Mouse (Mus musculus): ENCODE results near the gene Spata20. TPM values are rescaled to one million over a fixed set of nuclear protein-coding genes. Genes with fewer than 3 reads are reported as not detected.

Gene Spata20
- total RNA-seq, 1 experiment: 0.71 TPM

DNA sequence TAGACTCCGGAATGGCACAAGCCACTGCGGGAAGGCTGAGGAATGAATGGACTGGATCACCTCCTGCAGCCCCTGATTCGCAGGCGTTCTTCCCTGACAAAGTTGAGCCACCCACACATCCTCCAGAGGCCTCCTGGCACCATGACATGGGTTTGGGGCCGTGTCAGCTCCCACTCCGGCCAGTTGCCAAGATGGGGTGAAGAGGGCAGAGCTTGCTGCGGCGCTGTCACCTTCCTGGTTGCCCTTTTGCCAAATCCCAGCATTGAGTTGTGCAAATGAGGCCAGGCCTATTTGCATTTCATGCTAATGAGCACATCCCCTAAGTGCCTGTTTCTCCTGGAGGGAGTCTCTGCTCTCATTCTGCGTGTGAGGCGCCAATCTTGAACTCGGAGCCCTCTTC lies 10.3 kb downstream of the Spata20 start:
- peaks cover 0 to 5% of the 10 kb centered on the region in 2 experiments; a peak in 3 of 4 replicates for H3K4me1 ChIP-seq (ENCODE audit: control insufficient read depth in 2 of 2, insufficient read depth in 2 of 2, low read length in 2 of 2, poor library complexity in 1 of 2)
- H3K36me3 ChIP-seq (ENCODE audit: control insufficient read depth, insufficient read depth, low read length, poor library complexity, severe bottlenecking): no peaks in the 10 kb centered on the region
- TF ChIP-seq CHD2 (IDR thresholded peaks at IDR 0.05; ENCODE audit: low read depth, low read length): no peak
- no peak for TF ChIP-seq HCFC1 (IDR thresholded peaks at IDR 0.05; ENCODE audit: borderline replicate concordance, insufficient read depth, low read length)
- TF ChIP-seq ZC3H11A (IDR thresholded peaks at IDR 0.05; ENCODE audit: borderline replicate concordance, low read depth, low read length): no peak
- TF ChIP-seq MAFK (IDR thresholded peaks at IDR 0.05; ENCODE audit: insufficient read depth, low read depth, low read length): no peak
- TF ChIP-seq ZNF384 (IDR thresholded peaks at IDR 0.05; ENCODE audit: low read depth, low read length): no peak
- no peaks in the 10 kb centered on the region for H3K9me3 ChIP-seq (ENCODE audit: control insufficient read depth, insufficient read depth, low read depth, low read length)
- H3K4me3 ChIP-seq (ENCODE audit: insufficient read depth in 1 of 2, low read depth in 1 of 2, low read length in 2 of 2, poor library complexity in 1 of 2, severe bottlenecking in 1 of 2): no peak overlapping the region
- H3K27ac ChIP-seq (ENCODE audit: insufficient read depth, low read depth, low read length, poor library complexity, severe bottlenecking): no peak overlapping the region
- in situ Hi-C loops (cut with MboI; ENCODE audit: low sequenced_read_pairs in 2 of 2, unreplicated experiment in 2 of 2): no loop called here
- H3K9ac ChIP-seq (ENCODE audit: insufficient read depth, low read depth, low read length, poor library complexity, severe bottlenecking): no peak overlapping the region
- DNase-seq (ENCODE audit: low read depth, low spot score): no peak

DNA sequence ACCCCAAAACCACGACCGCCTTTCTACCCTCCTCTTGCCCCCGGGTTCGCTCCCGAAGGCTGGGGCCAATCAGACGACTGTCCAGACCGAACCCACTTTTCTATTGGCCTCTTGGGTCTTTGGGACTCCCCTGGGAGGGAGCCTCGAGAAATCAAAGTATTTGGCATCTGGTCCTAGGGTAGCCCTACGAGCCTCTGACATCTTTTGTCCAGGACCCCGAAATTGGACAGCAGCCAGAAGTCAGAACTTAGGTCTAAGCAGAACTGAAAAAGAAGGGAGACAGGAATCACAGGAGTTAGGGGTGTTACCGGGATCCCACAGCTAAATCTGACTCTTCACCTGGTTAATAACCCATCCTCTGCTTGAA lies 11.5 kb downstream of the Spata20 start:
- Histone ChIP-seq H3K4me1 (ENCODE audit: control insufficient read depth in 2 of 2, insufficient read depth in 2 of 2, low read length in 2 of 2, poor library complexity in 1 of 2) (peaks cover 0 to 8% of the 10 kb centered on the region in 2 experiments; a peak in 3 of 4 replicates), H3K27ac (ENCODE audit: insufficient read depth, low read depth, low read length, poor library complexity, severe bottlenecking) (no peak overlapping the region), H3K4me3 (ENCODE audit: insufficient read depth in 1 of 2, low read depth in 1 of 2, low read length in 2 of 2, poor library complexity in 1 of 2, severe bottlenecking in 1 of 2) (peak overlapping the region; percentile 64 to 88; a peak in 3 of 4 replicates), H3K9ac (ENCODE audit: insufficient read depth, low read depth, low read length, poor library complexity, severe bottlenecking) (no peak overlapping the region), H3K9me3 (ENCODE audit: control insufficient read depth, insufficient read depth, low read depth, low read length) (no peaks in the 10 kb centered on the region), H3K36me3 (ENCODE audit: control insufficient read depth, insufficient read depth, low read length, poor library complexity, severe bottlenecking) (no peaks in the 10 kb centered on the region)
- in situ Hi-C loops (cut with MboI; ENCODE audit: low sequenced_read_pairs in 2 of 2, unreplicated experiment in 2 of 2): no loop called here
- no peak for TF ChIP-seq ZC3H11A (IDR thresholded peaks at IDR 0.05; ENCODE audit: borderline replicate concordance, low read depth, low read length)
- no peak for TF ChIP-seq HCFC1 (IDR thresholded peaks at IDR 0.05; ENCODE audit: borderline replicate concordance, insufficient read depth, low read length)
- no peak for TF ChIP-seq ZNF384 (IDR thresholded peaks at IDR 0.05; ENCODE audit: low read depth, low read length)
- no peak for TF ChIP-seq CHD2 (IDR thresholded peaks at IDR 0.05; ENCODE audit: low read depth, low read length)
- TF ChIP-seq MAFK (IDR thresholded peaks at IDR 0.05; ENCODE audit: insufficient read depth, low read depth, low read length): no peak
- no peak for DNase-seq (ENCODE audit: low read depth, low spot score)

DNA sequence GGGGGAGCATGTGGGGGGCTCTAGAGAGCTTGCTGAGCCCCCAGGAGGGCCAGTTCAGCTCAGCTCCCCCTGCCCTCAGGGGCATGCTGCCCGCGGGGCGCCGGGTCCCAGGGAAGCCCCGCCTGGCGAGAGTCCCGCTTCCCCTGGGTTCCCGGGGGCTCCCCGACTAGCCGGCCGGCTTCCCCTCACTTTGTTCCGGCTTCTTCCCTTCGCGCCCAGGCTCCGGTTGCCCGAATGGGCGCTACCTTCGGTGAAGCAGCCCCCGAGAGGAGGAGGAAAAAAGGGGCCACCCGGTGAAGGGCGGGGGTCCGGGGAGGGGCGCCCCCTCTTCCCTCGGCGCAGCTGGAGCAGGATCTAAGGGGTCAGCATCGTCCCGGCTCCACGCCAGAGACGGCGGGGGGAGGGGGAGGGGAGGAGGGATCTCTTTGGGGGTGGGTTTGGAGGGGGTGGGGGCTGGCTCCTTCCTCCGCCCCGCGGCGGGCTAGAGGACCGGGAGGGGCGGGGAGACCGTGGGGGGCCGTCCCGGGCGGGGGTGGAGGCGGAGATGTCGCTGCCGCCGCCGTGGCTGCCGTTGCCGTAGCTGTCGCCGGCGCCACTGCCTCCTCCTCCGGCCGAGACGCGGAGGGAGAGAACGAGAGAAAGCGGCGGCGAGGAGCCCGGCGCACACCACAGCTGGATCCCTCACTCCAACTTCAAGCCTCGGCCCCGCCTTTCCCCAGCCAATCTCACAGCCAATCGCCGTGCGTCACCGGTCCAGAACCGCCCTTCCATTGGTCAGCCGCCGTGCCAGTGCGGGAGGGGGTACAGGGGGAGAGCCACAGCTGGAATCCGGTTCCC lies 12.1 kb downstream of the Spata20 start, which contains the start of gene Cacna1g:
TSS of gene Cacna1g (minus strand) at position 492 of the 837 bp plus-strand sequence.
- TF ChIP-seq CHD2 (IDR thresholded peaks at IDR 0.05; ENCODE audit: low read depth, low read length): no peak
- no peak for TF ChIP-seq ZNF384 (IDR thresholded peaks at IDR 0.05; ENCODE audit: low read depth, low read length)
- TF ChIP-seq ZC3H11A (IDR thresholded peaks at IDR 0.05; ENCODE audit: borderline replicate concordance, low read depth, low read length): no peak
- TF ChIP-seq HCFC1 (IDR thresholded peaks at IDR 0.05; ENCODE audit: borderline replicate concordance, insufficient read depth, low read length): no peak
- TF ChIP-seq MAFK (IDR thresholded peaks at IDR 0.05; ENCODE audit: insufficient read depth, low read depth, low read length): no peak
- Histone ChIP-seq H3K9me3 (ENCODE audit: control insufficient read depth, insufficient read depth, low read depth, low read length) (no peaks in the 10 kb centered on the region), H3K9ac (ENCODE audit: insufficient read depth, low read depth, low read length, poor library complexity, severe bottlenecking) (peak within 1 kb of the TSS; percentile 68; the same call in 1 of the 2 replicates), H3K4me1 (ENCODE audit: control insufficient read depth in 2 of 2, insufficient read depth in 2 of 2, low read length in 2 of 2, poor library complexity in 1 of 2) (peaks cover 0 to 14% of the 10 kb centered on the region in 2 experiments; a peak in 3 of 4 replicates), H3K27ac (ENCODE audit: insufficient read depth, low read depth, low read length, poor library complexity, severe bottlenecking) (no peak within 1 kb of the TSS), H3K4me3 (ENCODE audit: insufficient read depth in 1 of 2, low read depth in 1 of 2, low read length in 2 of 2, poor library complexity in 1 of 2, severe bottlenecking in 1 of 2) (peak within 1 kb of the TSS; percentile 64 to 88), H3K36me3 (ENCODE audit: control insufficient read depth, insufficient read depth, low read length, poor library complexity, severe bottlenecking) (no peaks in the 10 kb centered on the region)
- in situ Hi-C loops (cut with MboI; ENCODE audit: low sequenced_read_pairs in 2 of 2, unreplicated experiment in 2 of 2): no loop called here
- peak; percentile 63 for DNase-seq (ENCODE audit: low read depth, low spot score)

DNA sequence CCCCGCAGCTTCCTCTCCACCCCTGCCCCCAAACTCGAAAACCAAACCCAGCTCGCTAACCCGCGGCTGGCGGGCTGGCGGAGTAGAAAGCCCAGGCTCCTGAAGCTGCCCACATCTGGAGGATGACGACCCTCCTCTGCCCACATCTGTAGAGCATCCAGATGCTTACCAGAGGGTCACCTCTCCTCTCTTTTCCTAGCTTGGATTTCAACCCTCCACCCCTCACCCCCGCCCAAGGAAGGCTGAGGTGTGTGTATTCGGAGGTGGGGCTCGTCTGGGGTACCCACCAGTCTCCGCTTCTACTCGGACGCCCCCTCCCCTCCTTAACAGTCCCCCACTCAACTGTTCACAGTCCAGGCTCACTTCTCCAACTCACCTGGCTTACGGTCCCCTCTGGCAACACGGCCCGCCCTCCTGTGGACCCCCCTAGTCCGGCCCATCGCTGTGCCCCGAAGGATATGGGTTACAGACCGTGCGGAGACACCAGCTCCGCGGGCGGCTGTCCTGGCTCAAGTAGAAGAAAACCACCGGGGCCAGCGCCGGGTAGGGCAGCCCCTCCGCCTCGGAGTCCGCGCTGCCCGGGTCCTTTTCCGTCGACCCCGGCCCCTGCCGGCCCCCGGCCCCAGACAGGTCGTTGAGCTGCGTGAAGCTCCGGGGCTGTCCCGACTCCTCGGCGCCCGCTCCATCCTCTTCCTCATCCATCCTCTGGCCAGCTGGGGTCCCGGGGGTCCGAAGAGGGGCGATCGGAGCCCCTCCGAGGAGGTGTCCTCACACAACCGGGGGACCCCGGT lies 12.9 kb downstream of the Spata20 start:
- no peak for TF ChIP-seq ZNF384 (IDR thresholded peaks at IDR 0.05; ENCODE audit: low read depth, low read length)
- TF ChIP-seq CHD2 (IDR thresholded peaks at IDR 0.05; ENCODE audit: low read depth, low read length): no peak
- TF ChIP-seq HCFC1 (IDR thresholded peaks at IDR 0.05; ENCODE audit: borderline replicate concordance, insufficient read depth, low read length): no peak
- TF ChIP-seq MAFK (IDR thresholded peaks at IDR 0.05; ENCODE audit: insufficient read depth, low read depth, low read length): no peak
- no peak for TF ChIP-seq ZC3H11A (IDR thresholded peaks at IDR 0.05; ENCODE audit: borderline replicate concordance, low read depth, low read length)
- H3K27ac ChIP-seq (ENCODE audit: insufficient read depth, low read depth, low read length, poor library complexity, severe bottlenecking): no peak overlapping the region
- H3K4me1 ChIP-seq (ENCODE audit: control insufficient read depth in 2 of 2, insufficient read depth in 2 of 2, low read length in 2 of 2, poor library complexity in 1 of 2): peaks cover 0 to 15% of the 10 kb centered on the region in 2 experiments; a peak in 3 of 4 replicates
- peak overlapping the region; percentile 64 to 88 for H3K4me3 ChIP-seq (ENCODE audit: insufficient read depth in 1 of 2, low read depth in 1 of 2, low read length in 2 of 2, poor library complexity in 1 of 2, severe bottlenecking in 1 of 2)
- H3K9me3 ChIP-seq (ENCODE audit: control insufficient read depth, insufficient read depth, low read depth, low read length): no peaks in the 10 kb centered on the region
- in situ Hi-C loops (cut with MboI; ENCODE audit: low sequenced_read_pairs in 2 of 2, unreplicated experiment in 2 of 2): no loop called here
- H3K9ac ChIP-seq (ENCODE audit: insufficient read depth, low read depth, low read length, poor library complexity, severe bottlenecking): peak overlapping the region; percentile 37; the same call in 1 of the 2 replicates
- H3K36me3 ChIP-seq (ENCODE audit: control insufficient read depth, insufficient read depth, low read length, poor library complexity, severe bottlenecking): no peaks in the 10 kb centered on the region
- DNase-seq (ENCODE audit: low read depth, low spot score): no peak
